Mouse (Mus musculus): ENCODE results near the gene Tcp11l1. TPM values are rescaled to one million over a fixed set of nuclear protein-coding genes. Genes with fewer than 3 reads are reported as not detected.

The Tcp11l1 gene
- total RNA-seq, 2 experiments from 2014 or later, result 31.3 to 34.5 TPM

- DNase-seq (ENCODE audit: low spot score in 2 of 2), result no peak
Measured at GRCm38 (mm10) chr2:104714254-104714691, 2.3 kb upstream of the Tcp11l1 start.

DNA sequence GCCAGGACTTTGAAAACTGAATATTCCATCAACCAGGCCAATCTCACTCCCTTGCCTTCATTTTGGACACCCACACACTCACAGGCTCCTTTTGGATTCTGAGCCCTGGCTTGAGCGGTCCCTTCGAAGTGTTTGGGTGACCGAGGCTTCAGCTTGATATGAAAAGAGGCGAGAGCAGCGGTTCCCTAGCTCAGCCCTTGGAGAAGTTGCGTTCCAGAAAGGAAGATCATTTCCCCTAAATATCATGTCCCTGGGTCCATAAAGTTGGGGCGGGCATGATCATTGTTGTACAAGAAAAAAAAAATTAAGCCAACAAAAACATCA is 479 bp upstream of the Tcp11l1 start:
- DNase-seq (ENCODE audit: low spot score in 2 of 2), result no peak

- DNase-seq (ENCODE audit: low spot score in 2 of 2), result no peak
Measured at GRCm38 (mm10) chr2:104710670-104711370, 1.1 kb downstream of the Tcp11l1 start.

DNA sequence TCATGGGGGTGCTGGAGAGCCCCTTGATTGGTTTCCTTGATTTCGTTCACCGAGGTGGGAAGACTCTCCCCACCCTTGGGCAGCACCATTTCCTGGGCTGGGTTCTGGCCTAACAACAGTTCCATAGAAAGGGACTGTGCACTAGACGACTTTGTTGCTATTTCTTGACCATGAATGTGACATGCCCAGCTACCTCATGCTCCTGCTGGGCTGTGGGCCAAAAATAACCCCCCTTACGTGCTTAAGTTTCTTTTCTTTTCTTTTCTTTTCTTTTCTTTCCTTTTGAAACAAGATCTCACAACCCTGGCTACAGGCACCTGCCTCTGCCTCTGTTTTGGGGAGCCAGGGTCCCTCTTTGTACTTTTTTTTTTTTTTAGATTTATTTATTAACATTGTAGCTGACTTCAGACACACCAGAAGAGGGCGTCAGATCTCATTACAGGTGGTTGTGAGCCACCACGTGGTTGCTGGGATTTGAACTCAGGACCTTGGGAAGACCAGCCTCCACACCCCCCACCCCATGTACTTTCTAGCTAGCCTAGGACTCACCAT is 2.1 kb downstream of the Tcp11l1 start:
- no peak for DNase-seq (ENCODE audit: low spot score in 2 of 2)

- no peak for DNase-seq (ENCODE audit: low spot score in 2 of 2)
Measured at GRCm38 (mm10) chr2:104704355-104704754, 7.6 kb downstream of the Tcp11l1 start.

DNA sequence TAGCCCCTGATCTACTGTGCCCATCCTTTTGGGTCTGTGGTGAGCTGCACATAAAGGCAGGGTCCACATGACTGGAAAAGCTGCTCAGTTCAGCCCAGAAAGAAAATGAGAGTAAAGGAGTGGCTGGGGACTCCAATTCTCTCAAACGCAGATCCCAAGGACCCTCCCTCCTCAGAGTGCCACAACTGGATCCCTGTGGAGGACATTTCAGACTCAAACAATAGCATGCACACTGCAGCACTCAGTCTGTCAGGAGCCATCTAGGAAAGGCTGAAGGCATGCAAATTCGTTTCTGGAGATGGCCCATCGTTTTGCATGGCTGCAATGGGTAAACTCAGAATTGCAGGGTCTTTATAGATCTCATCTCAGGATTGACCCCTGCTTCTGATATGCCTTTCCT is 8.8 kb downstream of the Tcp11l1 start:
- no peak for DNase-seq (ENCODE audit: low spot score in 2 of 2)

- no peak for DNase-seq (ENCODE audit: low spot score in 2 of 2)
Measured at GRCm38 (mm10) chr2:104699659-104700058, 12.3 kb downstream of the Tcp11l1 start.

GRCm38 (mm10) chr2:104692551-104692950 is 19.4 kb downstream of the Tcp11l1 start:
- DNase-seq (ENCODE audit: low spot score in 2 of 2), result no peak

GRCm38 (mm10) chr2:104690720-104691119 is 21.2 kb downstream of the Tcp11l1 start:
- DNase-seq (ENCODE audit: low spot score in 2 of 2), result no peak

- DNase-seq (ENCODE audit: low spot score in 2 of 2), result peak in 1 of 2 experiments; percentile 27
Measured at GRCm38 (mm10) chr2:104688724-104689123, 23.2 kb downstream of the Tcp11l1 start.

GRCm38 (mm10) chr2:104688321-104688720 is 23.6 kb downstream of the Tcp11l1 start:
- no peak for DNase-seq (ENCODE audit: low spot score in 2 of 2)

GRCm38 (mm10) chr2:104687261-104687660 is 24.7 kb downstream of the Tcp11l1 start:
- DNase-seq (ENCODE audit: low spot score in 2 of 2), result no peak

- DNase-seq (ENCODE audit: low spot score in 2 of 2), result peak; percentile 78 to 84
Measured at GRCm38 (mm10) chr2:104685418-104685817, 26.6 kb downstream of the Tcp11l1 start.

DNA sequence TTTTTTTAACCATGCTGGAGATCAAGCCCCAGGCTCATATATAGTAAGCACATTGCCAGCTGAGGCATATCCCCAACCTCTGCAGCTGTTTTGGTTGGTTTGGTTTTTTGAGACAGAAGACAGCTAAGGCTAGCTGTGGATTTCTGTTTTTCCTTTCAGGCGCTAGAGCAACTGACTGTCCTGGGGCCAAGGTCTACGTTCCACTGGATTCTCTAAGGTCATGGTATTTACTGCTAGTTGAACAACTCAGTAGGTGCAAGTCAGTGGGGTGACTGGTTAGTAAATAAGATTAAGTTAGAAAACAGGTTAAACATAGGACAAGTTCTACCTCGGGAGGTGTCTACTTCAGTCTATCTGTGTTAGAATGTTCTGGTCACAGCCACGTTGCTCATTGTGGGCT is 27.2 kb downstream of the Tcp11l1 start:
- DNase-seq (ENCODE audit: low spot score in 2 of 2), result no peak

- DNase-seq (ENCODE audit: low spot score in 2 of 2), result no peak
Measured at GRCm38 (mm10) chr2:104677326-104677725, 34.6 kb downstream of the Tcp11l1 start.

DNA sequence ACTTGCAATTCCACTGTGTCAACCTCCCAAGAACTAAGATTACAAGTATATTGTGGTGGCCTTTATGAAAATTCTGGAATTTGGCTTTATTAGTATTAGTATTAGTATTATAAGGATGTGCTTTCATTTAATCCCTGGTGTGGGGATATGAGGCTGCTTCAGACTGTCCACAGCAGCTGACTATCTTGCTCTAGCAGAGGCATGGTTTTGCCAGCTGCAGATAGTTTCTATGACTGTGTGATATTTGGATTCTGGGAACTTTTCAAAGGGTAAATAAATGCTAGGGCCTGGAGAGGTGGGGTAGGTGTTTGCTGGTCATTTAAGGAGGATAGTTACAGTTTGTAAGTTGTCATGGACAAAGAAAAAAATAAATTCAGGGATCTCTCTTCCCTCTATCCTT is 40.2 kb downstream of the Tcp11l1 start:
- no peak for DNase-seq (ENCODE audit: low spot score in 2 of 2)

DNA sequence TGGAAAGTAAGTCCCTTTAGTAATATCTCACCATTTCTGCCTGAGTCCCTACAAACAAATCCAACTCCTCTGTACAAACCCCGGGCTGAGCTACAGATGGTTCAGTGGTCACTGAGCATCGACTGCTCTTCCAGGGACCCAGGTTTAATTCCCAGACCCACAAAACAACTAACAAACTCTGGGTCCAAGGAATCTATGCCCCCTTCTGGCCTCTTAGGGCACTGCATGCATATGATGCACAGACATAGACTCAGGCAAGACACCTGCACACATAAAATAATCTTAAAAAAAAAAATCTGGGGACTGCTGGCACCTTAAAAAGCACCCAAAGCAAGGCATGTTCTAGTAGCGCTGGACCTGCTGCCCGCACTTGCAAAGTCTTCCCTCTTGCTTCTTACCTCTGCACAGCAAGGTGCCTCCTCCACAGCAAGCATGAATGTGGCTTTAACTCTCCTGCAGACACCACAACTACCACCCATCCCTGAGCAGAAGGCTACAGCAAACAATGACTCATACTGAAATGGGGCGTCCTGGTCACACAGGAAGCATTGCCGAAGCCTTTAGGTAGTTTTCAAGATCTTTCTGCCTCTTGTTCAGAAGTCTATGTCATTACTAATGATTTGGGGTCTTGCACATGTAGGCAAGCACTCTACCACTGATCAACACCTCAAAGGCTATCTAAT is 42.7 kb downstream of the Tcp11l1 start:
- DNase-seq (ENCODE audit: low spot score in 2 of 2), result no peak

- DNase-seq (ENCODE audit: low spot score in 2 of 2), result no peak
Measured at GRCm38 (mm10) chr2:104663372-104664100, 48.4 kb downstream of the Tcp11l1 start.

DNA sequence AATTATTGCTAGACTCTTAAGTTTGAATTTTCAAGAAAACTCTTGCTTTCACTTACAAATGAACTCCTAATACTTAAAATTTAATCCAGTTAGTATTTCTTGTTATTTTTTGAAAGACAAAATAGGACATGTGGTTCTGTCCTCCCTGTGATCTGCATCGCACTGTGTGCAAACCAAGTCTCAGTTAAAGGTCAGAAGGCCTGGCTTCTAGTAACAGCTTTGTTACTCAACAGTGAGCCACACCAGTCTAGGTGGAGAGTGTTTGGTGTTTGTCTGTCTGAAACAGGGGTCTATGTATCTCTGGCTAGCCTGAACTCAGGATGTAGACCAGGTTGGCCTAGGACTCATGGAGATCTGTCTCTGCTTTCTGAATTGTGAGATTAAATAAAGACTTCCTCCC is 53.3 kb downstream of the Tcp11l1 start:
- DNase-seq (ENCODE audit: low spot score in 2 of 2), result no peak

DNA sequence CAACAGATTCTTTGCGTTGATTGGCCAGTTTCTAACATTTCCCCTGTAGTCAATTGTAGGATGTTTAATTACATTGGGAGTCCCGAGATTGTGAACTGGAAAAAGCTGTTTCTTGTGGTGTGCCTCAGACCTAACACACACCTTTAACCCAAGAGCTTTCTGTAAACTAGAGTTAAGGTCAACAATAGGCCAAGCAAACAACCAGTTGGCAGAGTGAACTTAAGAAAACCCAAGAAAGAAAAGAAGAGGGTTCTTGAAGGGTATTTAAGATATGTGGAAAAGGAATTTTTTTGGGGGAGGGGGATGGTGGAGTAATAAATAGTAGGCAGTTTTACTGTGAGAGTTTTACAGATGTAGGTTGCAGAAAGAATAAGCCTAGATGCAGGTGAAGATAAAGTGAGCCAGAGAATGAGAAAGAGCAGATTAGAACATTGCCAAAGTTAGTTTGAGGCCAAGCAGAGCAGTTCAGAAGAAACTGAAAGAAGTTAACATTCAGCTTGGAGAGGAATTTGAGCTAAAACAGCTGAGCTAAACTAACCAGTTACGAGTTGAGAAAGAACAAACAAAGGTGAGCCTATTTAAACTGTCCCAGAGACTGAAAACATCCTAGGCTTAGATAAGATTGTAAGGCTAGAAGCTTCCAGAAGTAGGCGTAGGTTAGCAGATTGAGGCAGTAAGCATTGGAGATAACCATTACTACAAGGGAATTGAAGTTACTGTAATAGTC is 95.8 kb downstream of the Tcp11l1 start:
- DNase-seq (ENCODE audit: low spot score in 2 of 2), result no peak

- DNase-seq (ENCODE audit: low spot score in 2 of 2), result no peak
Measured at GRCm38 (mm10) chr2:104614786-104615185, 97.2 kb downstream of the Tcp11l1 start.

All from left cerebral cortex, adult 18-20 months (tissue).